Mouse (Mus musculus) lung, postnatal 0 days (tissue): ENCODE measurements around the gene Gsdmc4. TPM values are rescaled to one million over a fixed set of nuclear protein-coding genes. Genes with fewer than 3 reads are reported as not detected.
A peak's percentile ranks its signal among the peaks of the same experiment; 100 is the strongest.
"Not testable (repeated sequence)": the region's sequence is repeated elsewhere in the genome, so short reads cannot be mapped to it uniquely, and the experiment has no call there.

Source experiments
- ATAC-seq: fragments of 200-750 bp; cut with Nextera tagmentation; 2 replicates; pipeline ENCODE4 v1.8.0; 2017; ENCODE audit warnings: moderate library complexity
- DNase-seq: peaks from one replicate; pipeline ENCODE4 v3.0.0-alpha.2; 2016; ENCODE audit warnings: low spot score
- H3K27ac ChIP-seq: fragments of 300-500 bp; sonication (generic); 2 replicates; pipeline ENCODE4 v1.5.1; 2014; ENCODE audit warnings: antibody characterized with exemption, mild to moderate bottlenecking, low read length, mixed read lengths
- H3K27me3 ChIP-seq: fragments of 300-500 bp; sonication (generic); replicated peaks from 2 replicates; pipeline ENCODE4 v1.6.1; 2014; ENCODE audit warnings: low read length, mixed read lengths; ENCODE audit not compliant: insufficient read depth
- H3K36me3 ChIP-seq: fragments of 300-500 bp; sonication (generic); 2 replicates; pipeline ENCODE4 v1.6.1; 2014; ENCODE audit warnings: low read length, mixed read lengths; ENCODE audit not compliant: insufficient read depth
- H3K4me1 ChIP-seq: fragments of 300-500 bp; sonication (generic); 2 replicates; pipeline ENCODE4 v1.6.1; 2014; ENCODE audit warnings: antibody characterized with exemption, low read depth, low read length, mixed read lengths; ENCODE audit not compliant: insufficient read depth
- H3K4me2 ChIP-seq: fragments of 300-500 bp; sonication (generic); replicated peaks from 2 replicates; pipeline ENCODE4 v1.6.1; 2014; ENCODE audit warnings: low read depth, mild to moderate bottlenecking, low read length, moderate library complexity, mixed read lengths
- H3K4me3 ChIP-seq: fragments of 300-500 bp; sonication (generic); 2 replicates; pipeline ENCODE4 v1.5.1; 2014; ENCODE audit warnings: low read depth, low read length
- H3K9ac ChIP-seq: fragments of 300-500 bp; sonication (generic); replicated peaks from 2 replicates; pipeline ENCODE4 v1.6.1; 2014; ENCODE audit warnings: low read depth, mild to moderate bottlenecking
- H3K9me3 ChIP-seq: fragments of 300-500 bp; sonication (generic); 2 replicates; pipeline ENCODE4 v1.6.1; 2016; ENCODE audit warnings: low read length, mixed read lengths
- CTCF ChIP-seq: IDR thresholded peaks from 2 replicates; pipeline ENCODE4 v1.5.1; 2016; ENCODE audit warnings: antibody characterized with exemption, mild to moderate bottlenecking
- EP300 ChIP-seq: IDR thresholded peaks from 2 replicates; pipeline ENCODE4 v1.6.1; 2016; ENCODE audit warnings: antibody characterized with exemption, mild to moderate bottlenecking, control low read depth
- WGBS: fragments of 180-500 bp; shearing (Covaris S2); extraction: QIAGEN DNeasy Blood & Tissue Kit; methylation state at CpG from one replicate; pipeline ENCODE4 v1.1.7; 2014; 5-methylcytosine and 5-hydroxymethylcytosine counted together
- polyA plus RNA-seq: library from polyadenylated mRNA; unstranded; fragments of >200 nt; fragmentation: Nextera tagmentation; extraction: Ambion mirVana; gene quantifications from 2 replicates; pipeline ENCODE4 v1.2.1, GENCODE M21; 2015

Gene Gsdmc4
- polyA plus RNA-seq, 1 experiment from 2014 or later: not detected

DNA sequence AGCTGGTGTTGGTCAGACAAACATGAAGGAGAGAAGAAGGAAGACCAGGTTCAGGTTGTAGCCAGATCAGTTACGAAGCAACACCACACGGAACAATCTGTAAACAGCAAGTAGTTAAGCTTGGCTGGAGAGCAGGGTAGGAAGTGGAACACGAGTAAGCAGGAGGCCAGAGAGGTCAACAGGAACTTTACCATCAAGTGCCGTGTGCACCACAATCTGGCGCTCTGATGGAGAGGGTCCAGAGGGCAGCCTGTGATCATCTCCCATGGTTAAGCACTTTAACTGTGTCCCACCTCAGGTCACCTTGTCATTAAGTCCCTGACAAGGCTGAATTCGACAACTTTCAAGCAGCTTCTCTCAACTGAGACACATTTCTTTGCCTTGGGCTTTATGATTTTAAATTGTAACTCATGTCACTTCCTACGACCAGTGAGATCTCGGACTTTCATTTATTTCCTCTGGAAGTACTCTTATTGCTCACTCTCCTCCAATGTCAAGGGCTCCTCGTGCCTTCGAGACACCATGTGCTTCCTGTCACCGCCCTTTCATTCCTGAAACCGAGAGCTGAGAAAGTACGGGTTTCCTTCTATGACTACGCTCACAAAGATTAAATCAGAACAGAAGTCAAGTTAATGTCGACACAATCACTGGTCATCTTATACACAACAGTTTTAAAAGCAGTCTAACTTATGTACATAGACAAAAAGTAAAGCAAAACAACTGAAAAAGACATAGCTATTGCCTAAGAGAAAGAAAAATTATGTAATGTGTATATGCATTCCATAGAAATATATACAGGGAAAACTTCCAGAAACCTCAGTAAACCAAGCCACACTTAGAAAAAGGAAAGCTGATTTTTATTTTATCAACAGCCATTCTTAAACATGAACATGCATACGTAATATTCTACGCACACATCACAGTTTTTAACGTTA, 18.3 kb upstream of the Gsdmc4 start:
- H3K4me1 ChIP-seq: no peaks in the 10 kb centered on the region
- DNase-seq (peak; percentile 44), ATAC-seq (peak; percentile 41; the same call in 1 of the 2 replicates)
- peaks cover 6% of the 10 kb centered on the region; the same call in 1 of the 2 replicates for H3K36me3 ChIP-seq
- TF ChIP-seq CTCF: no peak
- TF ChIP-seq EP300: no peak
- no peaks in the 10 kb centered on the region for H3K9me3 ChIP-seq
- H3K4me2 ChIP-seq: no peak overlapping the region
- no peaks in the 10 kb centered on the region for H3K27me3 ChIP-seq
- 62% methylated on average over 18 of the region's 18 CpGs for WGBS
- H3K4me3 ChIP-seq: no peak overlapping the region
- H3K9ac ChIP-seq: no peak overlapping the region
- H3K27ac ChIP-seq: no peak overlapping the region

DNA sequence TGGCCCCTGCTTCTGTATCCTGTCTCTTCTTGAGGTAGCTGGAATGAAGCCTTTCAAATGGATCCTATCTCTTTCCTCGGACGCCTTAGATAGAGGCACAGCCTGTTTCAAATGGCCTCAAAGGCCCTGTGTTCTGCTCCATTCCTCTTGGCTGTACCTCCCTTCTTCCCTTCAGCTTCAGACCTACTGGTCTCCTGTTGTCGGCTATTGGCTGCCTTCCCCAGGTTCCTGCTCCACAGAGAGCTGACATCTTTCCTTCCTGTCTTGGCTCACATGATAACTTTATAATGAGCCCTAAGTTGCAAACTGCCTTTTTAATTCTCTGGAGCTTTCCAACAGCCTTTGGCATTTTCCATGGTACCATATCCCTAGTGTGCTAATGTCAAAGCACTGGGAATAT, 14.1 kb upstream of the Gsdmc4 start:
- ATAC-seq: no peak
- no peak overlapping the region for H3K9ac ChIP-seq
- TF ChIP-seq EP300 (no peak), CTCF (no peak)
- DNase-seq: no peak
- H3K27ac ChIP-seq: no peak overlapping the region
- H3K27me3 ChIP-seq: no peaks in the 10 kb centered on the region
- H3K4me1 ChIP-seq: no peaks in the 10 kb centered on the region
- no peaks in the 10 kb centered on the region for H3K9me3 ChIP-seq
- peaks cover 6% of the 10 kb centered on the region; the same call in 1 of the 2 replicates for H3K36me3 ChIP-seq
- no peak overlapping the region for H3K4me2 ChIP-seq
- H3K4me3 ChIP-seq: no peak overlapping the region
- WGBS: 84% methylated on average over 3 of the region's 3 CpGs

DNA sequence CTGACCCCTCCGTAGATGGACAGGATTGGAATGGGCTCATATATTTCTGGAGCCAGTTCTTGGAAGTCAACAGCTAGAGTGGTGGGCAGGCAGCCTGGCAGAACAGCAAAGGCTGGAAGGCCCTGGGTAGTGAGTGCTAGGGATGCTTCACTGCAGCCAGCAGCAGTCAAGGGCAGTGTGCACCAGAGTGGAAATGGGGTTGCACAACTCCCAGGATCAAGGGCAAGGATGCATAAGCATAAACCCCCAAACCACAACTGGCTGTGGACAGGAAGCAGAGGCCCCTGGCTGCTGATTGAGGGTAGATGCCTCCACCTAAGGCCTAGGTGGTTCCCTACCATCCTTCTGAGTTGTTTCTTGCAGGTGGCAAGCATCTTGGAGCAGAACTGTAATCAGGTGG, 12.4 kb upstream of the Gsdmc4 start:
- TF ChIP-seq CTCF: no peak
- no peak for TF ChIP-seq EP300
- 48% methylated on average over 1 of the region's 1 CpGs for WGBS
- Histone ChIP-seq H3K4me3 (no peak overlapping the region), H3K4me1 (no peaks in the 10 kb centered on the region), H3K27ac (no peak overlapping the region), H3K4me2 (no peak overlapping the region), H3K36me3 (no peaks in the 10 kb centered on the region), H3K9ac (no peak overlapping the region), H3K27me3 (no peaks in the 10 kb centered on the region), H3K9me3 (no peaks in the 10 kb centered on the region)
- DNase-seq (no peak), ATAC-seq (peak; percentile 37; the same call in 1 of the 2 replicates)

DNA sequence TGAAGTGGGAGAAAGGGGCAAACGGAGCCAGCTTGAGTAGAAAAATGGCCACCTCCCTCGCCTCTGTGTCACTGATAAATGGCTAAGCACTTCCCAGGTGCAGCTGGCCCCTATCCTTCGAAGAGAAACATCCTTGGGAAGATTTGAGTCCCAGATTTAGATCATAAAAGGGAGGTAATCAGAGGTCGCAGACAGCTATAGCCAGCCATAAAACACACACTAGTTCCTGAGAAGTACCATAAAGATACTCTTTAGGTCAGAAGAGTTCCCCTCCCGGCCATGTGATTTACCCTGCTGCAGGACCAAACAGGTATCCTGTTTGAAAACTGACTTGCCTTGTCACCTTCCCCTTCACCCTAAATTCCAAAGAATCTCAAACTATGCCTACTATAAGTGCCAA, 9.5 kb upstream of the Gsdmc4 start:
- not testable (repeated sequence) for H3K4me3 ChIP-seq, H3K4me2 ChIP-seq, H3K9ac ChIP-seq, H3K27ac ChIP-seq, H3K36me3 ChIP-seq, H3K27me3 ChIP-seq, DNase-seq, H3K9me3 ChIP-seq, ATAC-seq, H3K4me1 ChIP-seq
- 50% methylated on average over 2 of the region's 5 CpGs for WGBS

DNA sequence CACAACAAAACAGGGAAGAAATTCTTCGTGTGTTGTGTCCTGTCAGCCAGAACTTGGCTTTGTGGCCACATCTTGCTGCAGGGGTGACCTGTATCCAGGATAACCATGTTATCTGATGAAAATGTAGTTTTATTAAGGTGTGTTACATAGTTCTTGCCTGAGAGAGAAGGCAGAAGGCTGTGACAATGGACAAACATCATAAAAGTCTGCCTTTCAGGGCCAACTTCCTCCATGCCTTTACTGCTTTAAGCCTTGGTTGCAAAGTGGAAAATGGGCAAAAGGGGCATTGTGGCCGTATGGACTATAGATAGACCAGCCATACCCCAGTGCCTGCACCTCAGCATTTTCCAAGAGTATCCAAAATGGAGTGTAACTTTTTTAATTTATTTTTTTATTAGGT, 7.6 kb upstream of the Gsdmc4 start:
- not testable (repeated sequence) for H3K4me3 ChIP-seq, DNase-seq, H3K27ac ChIP-seq, H3K27me3 ChIP-seq, H3K4me2 ChIP-seq, H3K9me3 ChIP-seq, H3K36me3 ChIP-seq, ATAC-seq, H3K4me1 ChIP-seq, H3K9ac ChIP-seq
- 75% methylated on average over 1 of the region's 2 CpGs for WGBS

DNA sequence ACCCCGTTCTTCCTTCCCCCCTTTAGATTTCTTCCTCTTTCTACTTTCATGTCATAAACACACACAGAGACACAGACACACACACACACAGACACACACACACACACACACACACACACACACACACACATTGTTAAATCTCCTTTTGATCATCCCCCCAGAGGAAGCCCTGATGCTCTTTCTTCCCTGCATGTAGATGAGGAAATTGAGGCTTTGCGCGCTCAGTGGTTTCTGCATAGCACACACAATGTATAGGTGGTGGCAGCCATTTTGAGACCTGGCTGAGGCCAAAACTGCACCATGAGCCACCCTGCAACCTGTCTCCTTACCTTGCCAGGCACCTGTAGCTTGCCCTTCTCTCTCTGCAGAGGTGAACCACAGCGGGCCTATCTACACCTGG, 4.5 kb upstream of the Gsdmc4 start:
- ATAC-seq, DNase-seq, H3K27ac ChIP-seq, H3K4me1 ChIP-seq, H3K36me3 ChIP-seq, H3K9ac ChIP-seq, H3K9me3 ChIP-seq, H3K4me3 ChIP-seq, H3K27me3 ChIP-seq, H3K4me2 ChIP-seq: not testable (repeated sequence)
- WGBS: 90% methylated on average over 3 of the region's 4 CpGs

DNA sequence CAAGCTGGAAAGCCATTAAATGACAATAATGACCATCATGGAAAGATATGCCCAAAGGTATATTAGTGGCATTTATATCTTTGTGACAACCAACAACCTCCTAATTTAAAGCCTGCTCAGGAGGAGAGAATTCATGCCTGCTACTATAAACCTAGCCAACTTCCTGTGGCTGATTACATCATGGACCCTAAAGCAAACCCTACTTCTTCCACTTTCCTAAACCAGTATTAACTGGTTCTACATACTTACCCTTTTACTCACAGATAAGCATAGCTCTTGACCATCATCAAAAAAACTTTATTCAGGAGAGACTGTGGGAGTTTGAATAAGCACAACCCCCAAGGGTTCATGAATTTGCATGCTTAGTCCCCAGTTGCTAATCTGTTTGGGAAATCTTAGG, 2.2 kb downstream of the Gsdmc4 start:
- not testable (repeated sequence) for H3K36me3 ChIP-seq, H3K4me1 ChIP-seq, H3K27ac ChIP-seq, H3K9me3 ChIP-seq, H3K4me3 ChIP-seq, H3K4me2 ChIP-seq, H3K27me3 ChIP-seq, DNase-seq, H3K9ac ChIP-seq
- peak; percentile 35; the same call in 1 of the 2 replicates for ATAC-seq
